Mouse (Mus musculus) liver, adult (tissue): ENCODE measurements around the gene Trappc10.

Source experiments
- GATA4 ChIP-seq: IDR thresholded peaks from 2 replicates; pipeline ENCODE4 v1.6.1; 2014; ENCODE audit warnings: mild to moderate bottlenecking, low read length; ENCODE audit not compliant: insufficient replicate concordance

Gene Trappc10

DNA sequence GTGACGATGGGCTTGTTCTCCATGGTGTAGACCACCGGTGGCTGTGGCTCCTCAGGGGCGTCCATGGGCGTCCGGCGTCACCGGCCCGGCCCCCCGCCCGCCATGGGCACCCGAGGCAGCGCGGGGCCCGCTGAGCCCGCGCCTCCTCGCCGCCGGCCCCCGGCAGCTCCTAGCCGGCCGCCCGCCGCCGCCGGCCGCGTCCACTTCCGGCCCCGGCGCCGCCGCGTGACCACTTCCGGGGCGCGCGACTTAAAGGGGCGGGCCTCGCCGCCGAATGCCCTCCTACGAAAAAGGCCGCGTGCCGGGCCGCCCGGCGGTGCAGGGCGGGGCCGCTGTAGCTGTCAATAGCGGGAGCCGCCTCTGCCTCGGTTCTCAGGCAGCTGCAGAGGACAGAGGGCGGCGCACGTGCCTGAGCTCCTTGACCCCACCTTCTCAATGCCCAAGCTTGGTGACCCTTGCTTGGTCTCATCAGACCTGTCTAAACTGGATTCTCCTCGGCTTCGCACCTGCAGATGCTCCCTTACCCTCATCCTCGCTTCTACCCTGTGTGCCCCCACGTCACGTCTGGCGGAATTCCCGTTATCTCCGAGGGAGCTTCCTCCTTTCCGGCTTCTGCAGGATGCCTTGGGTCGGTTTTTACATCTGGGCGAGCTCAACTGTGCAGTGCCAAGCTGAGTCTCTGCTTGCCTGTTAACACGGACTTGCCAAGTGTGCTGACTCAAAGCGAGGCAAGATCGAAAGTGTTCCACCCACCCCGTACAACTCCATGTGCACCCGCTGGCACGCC is at the start of gene Trappc10:
Gene Trappc10 (minus strand): TSS at position 204 of the 787 bp plus-strand sequence.
- TF ChIP-seq GATA4 = no peak

DNA sequence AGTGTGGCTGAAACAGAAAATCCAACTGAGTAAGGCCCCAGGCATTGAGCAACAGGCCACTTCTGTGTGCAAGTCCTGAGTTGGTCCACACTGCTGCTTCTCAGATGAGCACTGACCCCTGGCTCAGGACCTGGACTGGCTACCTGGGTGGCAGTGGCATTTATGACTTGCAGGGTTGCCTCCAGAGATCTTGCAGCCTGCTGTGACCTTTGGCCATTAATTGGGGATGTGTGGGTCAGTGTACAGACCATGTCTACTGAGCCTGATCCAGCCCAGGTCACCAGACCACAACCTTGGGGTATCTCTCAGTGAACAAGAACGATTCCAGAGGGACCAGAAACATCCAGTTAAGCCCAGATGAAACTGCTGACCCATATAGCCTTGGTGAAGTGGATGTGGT is 49.1 kb upstream of the Trappc10 start:
- no peak for TF ChIP-seq GATA4

DNA sequence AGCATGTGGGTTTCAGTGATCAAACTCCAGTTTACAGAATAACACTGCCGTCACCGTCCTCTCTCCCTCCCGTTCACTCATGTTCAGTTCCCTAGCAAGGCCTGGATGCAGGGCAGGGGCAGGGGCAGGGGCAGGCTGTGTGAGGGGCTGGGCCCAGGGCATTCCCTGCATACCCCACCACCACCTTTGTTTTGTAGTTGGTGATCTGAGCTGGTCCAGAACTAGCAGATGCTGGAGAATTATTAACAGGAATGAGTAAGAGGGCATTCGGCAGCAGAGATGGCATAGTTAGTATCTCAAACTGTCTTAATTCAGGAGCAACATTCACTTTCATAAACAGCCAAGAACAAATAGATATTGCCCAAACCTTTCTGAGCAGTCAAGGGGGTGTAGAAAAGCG is 47.9 kb upstream of the Trappc10 start:
- TF ChIP-seq GATA4 = no peak

DNA sequence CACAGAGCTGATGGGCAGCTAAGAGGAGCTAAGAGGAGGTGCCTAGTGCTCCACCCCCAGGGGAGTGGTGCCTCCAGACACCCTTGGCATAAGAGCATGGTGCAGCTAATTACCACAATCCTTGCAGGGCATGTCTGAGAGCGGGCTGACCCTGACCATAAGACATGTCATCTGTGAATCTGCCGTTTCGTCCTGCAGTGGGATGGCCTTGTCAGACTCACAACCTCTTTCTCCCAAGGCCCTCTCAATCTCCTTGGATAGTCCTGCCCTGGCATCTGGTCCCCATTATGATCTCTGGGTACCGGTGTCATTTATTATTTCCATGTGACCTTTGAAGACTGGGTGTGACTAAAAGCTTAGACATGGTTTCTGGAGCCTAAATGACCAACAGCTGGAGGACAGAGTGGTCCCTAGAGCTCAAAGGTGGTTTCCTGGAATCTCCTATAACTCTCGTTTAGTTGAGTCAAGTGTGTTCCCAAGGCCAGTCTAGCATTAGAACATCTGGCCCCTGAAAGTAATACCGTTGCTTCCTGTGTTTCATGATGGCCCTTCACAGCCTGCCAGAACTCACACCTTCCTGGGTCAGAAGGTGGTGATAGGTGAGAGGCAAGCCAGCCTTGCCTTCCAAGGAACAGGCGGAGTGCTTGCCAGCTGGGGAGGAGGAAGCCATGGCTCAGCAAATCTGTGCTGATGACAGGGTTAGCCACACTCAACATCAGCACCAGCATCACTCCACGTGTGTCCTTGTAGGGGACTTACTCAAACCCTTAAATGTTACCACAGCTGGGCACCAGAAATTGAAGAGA is 46.5 kb upstream of the Trappc10 start:
- no peak for TF ChIP-seq GATA4

DNA sequence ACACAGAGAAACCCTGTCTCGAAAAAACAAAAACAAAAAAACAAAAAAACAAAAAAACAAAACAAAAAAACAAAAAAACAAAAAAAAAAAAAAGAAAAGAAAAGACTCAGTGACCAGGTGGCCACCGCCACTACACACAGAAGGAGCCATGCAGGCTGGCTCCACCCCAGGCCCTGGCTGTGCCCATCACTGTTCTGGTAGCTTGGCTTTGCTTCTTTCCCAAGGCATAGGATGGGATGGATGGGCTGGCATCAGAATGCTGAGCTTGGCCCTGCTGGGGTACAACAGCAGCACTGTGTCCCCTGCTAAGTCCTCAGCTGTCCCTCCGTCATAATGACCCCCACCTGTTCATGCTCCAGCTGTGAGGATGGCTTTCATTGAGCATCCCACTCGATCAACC is 44.5 kb upstream of the Trappc10 start:
- no peak for TF ChIP-seq GATA4

DNA sequence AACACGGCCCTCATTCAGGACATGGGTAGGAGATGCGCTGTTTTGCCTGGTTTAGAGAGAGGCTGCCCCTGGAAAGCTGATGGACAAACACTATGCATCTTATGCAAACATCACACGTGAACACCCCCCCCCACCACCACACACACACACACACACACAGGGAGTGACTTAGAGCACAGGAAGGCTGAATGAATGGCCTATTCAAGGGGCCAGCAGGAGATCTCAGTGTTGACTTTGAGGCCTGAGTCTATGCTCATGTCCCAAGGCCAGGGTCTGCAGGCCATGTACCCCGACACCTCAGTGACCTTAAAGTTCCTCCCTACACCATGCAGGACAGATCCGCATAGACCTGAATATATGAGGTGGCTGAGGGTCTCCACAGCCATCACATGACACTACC is 43.7 kb upstream of the Trappc10 start:
- TF ChIP-seq GATA4 = no peak

DNA sequence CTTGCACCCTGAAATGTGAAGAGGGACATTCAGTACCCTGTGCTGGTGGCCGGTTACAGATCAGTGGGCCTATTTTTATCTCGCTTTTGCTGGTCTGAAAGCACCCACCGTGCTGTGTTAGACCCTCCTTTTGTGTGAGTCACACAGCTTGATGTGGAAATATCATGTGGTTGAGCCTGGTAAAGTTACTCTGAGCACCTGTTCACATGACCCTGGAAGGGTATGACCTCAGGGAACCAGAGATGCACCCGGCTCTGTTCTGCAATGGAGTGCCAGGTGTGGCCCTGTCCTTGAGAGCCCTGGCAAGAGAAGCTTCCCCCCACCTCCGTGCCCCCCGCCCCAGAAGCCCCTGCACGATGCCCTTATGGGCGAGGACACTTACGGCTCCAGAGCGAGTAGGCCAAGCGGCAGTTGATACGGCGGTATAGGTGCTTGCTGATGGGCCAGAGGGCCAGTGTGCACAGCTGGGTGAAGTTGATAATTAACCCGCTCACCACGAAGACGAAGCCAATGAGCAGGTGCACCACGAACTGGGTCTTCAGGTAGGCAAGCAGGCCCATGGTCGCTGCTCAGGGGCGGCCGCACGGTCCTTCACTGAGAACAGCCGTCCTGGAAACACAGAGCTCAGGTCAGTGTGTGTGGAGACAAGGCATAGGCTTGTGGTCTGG is 43.2 kb upstream of the Trappc10 start:
- no peak for TF ChIP-seq GATA4

DNA sequence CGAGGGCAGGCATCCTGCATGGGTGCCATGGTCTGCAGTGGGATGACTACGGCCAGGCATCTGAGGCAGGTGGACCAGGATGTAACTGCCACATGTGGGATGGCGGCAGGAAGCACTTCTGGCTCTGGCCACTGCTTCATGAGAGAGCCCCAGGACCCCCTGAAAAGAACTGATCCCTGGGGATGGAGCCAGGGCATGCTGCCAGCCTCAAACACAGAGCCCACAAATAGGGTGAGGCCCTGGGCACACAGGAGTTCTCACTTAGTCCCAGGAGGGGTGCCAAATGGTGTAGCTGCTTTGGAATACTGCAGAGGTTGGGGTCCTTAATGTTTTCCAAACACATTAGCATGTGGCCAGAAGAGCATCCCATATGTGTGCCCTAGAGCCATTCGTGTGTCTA is 41.5 kb upstream of the Trappc10 start:
- no peak for TF ChIP-seq GATA4

DNA sequence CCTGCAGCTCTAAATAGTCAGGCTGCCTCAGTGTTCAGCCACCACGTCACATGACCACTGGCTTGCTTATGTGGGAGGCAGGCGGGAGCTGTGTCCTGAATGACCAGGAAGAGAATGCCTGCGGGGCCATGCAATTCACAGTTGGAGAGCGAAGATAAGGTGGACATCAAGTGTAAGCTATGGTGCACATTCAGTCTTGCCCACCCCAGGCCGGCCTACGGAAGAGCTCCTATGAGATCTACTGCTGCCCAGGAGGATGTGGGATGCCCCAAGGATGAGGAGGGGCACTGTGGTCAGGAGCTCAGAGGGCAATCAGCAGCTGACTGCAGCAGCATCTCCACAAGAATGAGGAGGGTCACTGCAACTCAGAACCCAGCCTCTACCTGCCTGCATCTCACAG is 41.0 kb upstream of the Trappc10 start:
- no peak for TF ChIP-seq GATA4

DNA sequence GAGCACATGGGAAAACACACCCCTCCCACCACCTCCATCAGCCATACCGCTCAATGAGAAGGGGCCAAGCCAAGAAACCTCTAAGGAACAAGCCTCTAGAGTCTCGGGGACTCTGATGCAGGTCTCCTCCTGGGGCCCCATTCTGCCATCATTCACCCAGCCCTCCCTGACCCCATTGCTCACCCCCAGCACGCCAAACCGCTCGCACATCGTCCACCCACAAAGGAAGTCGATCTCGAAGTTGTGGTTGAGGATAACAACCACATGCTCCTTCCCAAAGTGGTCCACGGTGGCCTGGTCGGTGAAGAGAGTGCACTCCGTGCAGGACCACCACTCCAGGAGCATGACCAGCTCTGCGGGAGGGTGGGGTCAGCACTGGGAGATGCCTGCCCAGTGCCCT is 40.4 kb upstream of the Trappc10 start:
- no peak for TF ChIP-seq GATA4

DNA sequence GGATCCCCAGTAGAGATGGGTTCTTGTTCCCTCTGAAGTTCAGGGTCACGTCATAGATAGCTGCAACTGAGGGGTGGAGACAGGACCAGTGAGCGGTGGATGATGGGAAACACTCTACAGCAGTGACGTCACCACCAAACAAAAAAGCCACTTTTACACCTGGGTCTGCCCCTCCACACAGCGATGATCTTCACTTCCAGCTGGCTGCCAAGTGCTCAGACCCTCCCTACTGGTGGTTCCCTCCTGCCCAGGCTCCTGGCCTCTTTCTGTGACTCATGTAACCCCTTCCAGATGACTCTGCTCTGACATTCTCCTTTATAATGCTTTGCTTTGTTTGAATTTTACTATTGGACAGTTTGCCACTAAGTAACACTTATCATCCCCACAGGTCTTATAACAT is 38.0 kb upstream of the Trappc10 start:
- TF ChIP-seq GATA4 = no peak

DNA sequence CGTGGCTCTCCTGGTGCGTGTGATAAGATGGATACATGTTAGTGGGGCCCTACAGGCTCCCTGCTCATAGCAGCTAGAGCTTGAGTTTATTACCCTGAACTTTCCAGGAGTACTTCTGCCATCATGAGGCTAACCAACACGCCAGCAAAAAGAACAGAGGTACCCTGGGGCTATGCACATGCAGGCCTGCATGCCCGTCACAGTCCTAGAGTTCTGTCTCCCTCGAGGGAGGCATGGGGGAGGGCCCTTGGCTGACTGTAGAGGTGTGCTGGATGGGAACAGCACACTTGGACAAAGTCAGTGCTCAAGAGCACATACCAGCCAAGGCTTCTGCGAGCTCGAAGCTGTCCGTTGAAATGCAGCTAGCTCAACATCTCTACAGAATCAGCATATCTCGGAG is 36.0 kb upstream of the Trappc10 start:
- no peak for TF ChIP-seq GATA4

DNA sequence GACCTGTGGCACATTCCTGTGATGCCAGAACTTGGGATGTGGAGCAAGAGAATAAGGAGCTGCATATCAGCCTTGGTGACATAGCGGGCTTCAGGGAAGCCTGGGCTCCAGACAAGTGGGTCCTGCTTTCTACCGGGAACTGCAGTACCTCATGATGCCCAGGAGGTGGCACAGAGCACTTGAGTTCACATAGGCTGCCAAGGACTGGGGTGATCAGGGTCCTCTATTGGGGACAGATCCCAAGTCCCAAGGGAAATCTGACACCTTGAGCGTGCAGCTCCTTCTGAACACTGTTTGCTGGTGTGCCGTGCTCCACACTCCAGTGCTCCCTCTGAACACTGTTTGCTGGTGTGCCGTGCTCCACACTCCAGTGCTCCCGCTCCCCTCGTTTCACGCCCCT is 34.8 kb upstream of the Trappc10 start:
- no peak for TF ChIP-seq GATA4

DNA sequence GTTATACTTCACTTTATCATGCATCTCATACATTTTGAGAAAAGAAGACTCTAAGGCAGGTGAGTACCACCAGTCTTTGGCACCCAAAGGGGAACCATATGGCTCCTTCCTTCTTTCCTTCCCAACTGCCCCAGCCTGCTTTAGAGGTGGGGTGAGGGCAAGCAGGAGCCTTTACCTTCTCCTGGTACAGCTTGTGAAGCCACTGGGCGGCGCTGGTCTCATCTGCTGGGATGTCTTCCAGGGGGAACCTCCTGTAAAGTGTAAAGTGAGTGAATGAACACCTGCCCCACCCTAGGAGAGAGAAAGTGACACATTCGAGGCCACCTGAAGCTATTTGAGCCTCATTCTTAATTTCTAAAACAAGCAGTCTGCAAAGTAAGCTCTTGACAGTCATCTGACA is 33.4 kb upstream of the Trappc10 start:
- no peak for TF ChIP-seq GATA4

DNA sequence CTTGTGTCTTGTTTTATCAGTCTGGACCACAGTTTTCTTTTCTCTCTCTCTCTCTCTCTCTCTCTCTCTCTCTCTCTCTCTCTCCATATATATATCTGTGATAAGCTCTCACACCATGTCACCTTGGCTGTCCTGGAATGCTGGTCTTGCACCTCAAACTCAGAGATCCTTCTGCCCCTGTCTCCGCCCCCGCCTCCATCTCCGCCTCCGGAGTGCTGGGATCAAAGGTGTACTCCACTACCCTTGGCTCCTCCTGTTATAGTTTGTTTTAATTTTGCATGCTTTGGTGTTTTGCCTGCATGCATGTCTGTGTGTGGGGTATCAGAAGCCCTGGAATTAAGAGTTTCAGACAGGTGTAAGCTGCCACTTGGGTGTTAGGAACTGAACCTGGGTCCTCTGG is 31.8 kb upstream of the Trappc10 start:
- no peak for TF ChIP-seq GATA4

DNA sequence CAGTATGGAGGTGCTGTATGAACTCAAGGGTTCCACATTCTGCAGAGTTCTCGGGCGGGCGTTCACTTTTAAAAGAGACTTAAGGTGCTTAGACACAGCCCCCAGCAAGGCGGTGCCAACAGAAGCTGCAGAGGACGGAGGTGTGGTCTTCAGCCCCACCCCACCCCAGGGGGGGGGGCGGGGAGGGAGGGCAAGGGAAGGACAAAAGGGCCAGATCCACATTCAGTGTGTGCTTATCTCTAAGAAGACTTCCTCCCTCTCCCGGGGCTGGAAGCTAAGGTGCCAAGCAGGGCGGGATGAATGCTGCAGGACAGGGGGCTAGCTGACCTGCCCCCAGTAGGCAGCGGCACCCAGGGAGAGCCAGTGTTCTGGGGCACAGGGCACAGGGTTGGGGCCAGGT is 28.5 kb upstream of the Trappc10 start:
- TF ChIP-seq GATA4 = peak; percentile 70; the same call in 1 of the 2 replicates
